Mouse (Mus musculus) splenic B cell, adult 2 months (primary cell): Measurements from ENCODE around the gene Gm13290.
"Not testable (repeated sequence)": the region's sequence is repeated elsewhere in the genome, so short reads cannot be mapped to it uniquely, and the experiment has no call there.

ENCODE experiments used
- DNase-seq: peaks from one replicate; pipeline ENCODE4 v3.0.0-alpha.2; 2011; ENCODE audit warnings: low read depth, low spot score
- H3K27me3 ChIP-seq: 2 replicates; pipeline ENCODE4 v1.6.1; 2012; ENCODE audit warnings: mild to moderate bottlenecking, low read length, moderate library complexity, mixed read lengths; ENCODE audit not compliant: control insufficient read depth, poor library complexity, insufficient read depth, severe bottlenecking
- H3K36me3 ChIP-seq: 2 replicates; pipeline ENCODE4 v1.6.1; 2012; ENCODE audit warnings: mild to moderate bottlenecking, low read length, moderate library complexity, mixed read lengths; ENCODE audit not compliant: control insufficient read depth, poor library complexity, insufficient read depth, severe bottlenecking

Gene Gm13290

GRCm38 (mm10) chr4:88773534-88773933 lies at the start of gene Gm13290:
Gene Gm13290 (plus strand): TSS chr4:88773834.
- not testable (repeated sequence) for H3K36me3 ChIP-seq, H3K27me3 ChIP-seq, DNase-seq

- Histone ChIP-seq H3K27me3 (no peaks in the 10 kb centered on the region), H3K36me3 (no peaks in the 10 kb centered on the region)
- peak; percentile 48 for DNase-seq
These were observed 46.9 kb upstream of the Gm13290 start for GRCm38 (mm10) chr4:88726727-88727126.

GRCm38 (mm10) chr4:88727324-88727723 lies 46.3 kb upstream of the Gm13290 start:
- DNase-seq = peak; percentile 71
- no peaks in the 10 kb centered on the region for H3K27me3 ChIP-seq
- no peaks in the 10 kb centered on the region for H3K36me3 ChIP-seq

DNA sequence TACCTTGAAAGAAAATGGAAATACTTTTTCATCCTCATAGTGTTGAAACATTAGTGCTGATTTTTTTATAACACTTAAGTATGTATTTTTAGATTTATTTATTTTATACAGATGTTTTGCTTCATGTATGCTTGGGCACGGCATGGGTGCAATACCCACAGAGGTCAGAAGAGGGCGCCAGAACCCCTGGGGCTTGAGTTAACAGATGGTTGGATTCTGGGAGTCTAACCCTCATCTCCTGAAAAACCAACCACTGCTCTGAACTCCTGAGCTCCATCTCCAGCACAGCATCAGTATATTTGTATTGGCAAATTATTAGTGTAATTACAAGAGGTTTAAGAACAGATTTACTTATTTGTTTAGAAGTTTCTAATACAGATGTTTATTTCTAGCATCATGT lies 35.2 kb upstream of the Gm13290 start:
- peak; percentile 85 for DNase-seq
- no peaks in the 10 kb centered on the region for H3K36me3 ChIP-seq
- H3K27me3 ChIP-seq = no peaks in the 10 kb centered on the region; the same call in 1 of the 2 replicates

- no peak for DNase-seq
- H3K36me3 ChIP-seq = no peaks in the 10 kb centered on the region
- H3K27me3 ChIP-seq = no peaks in the 10 kb centered on the region; the same call in 1 of the 2 replicates
These were observed 34.6 kb upstream of the Gm13290 start for GRCm38 (mm10) chr4:88739036-88739435.

DNA sequence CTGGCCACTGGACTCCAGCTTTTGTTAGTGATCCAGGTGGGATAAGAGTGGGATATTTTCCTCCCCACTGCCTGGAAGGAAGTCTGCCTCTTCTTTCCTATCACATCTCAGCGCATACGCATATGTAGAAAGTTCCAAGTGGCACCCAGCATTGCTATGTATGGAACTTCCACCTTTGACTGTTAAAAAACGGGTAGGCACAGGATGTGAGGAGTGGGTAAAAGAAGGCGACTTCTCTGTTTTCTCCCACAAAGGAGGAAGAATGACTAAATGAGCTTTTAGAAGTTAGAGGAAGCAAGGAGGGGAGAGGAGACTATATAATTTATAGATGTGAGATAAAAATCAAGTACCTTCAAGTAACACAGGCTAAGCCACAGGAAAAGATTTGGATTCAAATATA lies 32.2 kb upstream of the Gm13290 start:
- DNase-seq = no peak
- Histone ChIP-seq H3K27me3 (no peaks in the 10 kb centered on the region; the same call in 1 of the 2 replicates), H3K36me3 (no peaks in the 10 kb centered on the region)

- no peaks in the 10 kb centered on the region for H3K36me3 ChIP-seq
- H3K27me3 ChIP-seq = no peaks in the 10 kb centered on the region; the same call in 1 of the 2 replicates
- DNase-seq = no peak
These were observed 30.8 kb upstream of the Gm13290 start for GRCm38 (mm10) chr4:88742771-88743371.

- DNase-seq = no peak
- no peaks in the 10 kb centered on the region for H3K36me3 ChIP-seq
- H3K27me3 ChIP-seq = no peaks in the 10 kb centered on the region; the same call in 1 of the 2 replicates
These were observed 29.4 kb upstream of the Gm13290 start for GRCm38 (mm10) chr4:88744207-88744606.

- H3K36me3 ChIP-seq = no peaks in the 10 kb centered on the region
- H3K27me3 ChIP-seq = no peaks in the 10 kb centered on the region
- no peak for DNase-seq
These were observed 23.7 kb upstream of the Gm13290 start for GRCm38 (mm10) chr4:88749926-88750325.

DNA sequence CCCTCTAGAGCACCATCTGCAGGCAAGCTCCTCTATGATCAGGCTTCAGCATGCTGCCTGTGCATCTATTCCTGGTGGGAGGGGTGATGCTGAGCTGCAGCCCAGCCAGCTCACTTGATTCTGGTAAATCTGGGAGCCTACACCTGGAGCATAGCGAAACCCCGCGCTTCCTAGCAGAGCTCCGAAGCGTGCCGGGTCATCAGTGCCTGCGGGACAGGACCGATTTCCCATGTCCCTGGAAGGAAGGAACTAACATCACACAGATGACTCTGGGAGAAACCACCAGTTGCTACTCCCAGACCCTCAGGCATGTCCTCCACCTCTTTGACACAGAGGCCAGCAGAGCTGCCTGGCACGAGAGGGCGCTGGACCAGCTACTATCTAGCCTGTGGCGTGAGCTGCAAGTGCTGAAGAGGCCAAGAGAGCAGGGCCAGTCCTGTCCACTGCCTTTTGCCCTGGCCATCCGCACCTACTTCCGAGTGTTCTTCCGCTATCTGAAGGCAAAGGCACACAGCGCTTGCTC lies 18.8 kb upstream of the Gm13290 start, which contains the start of gene Gm13271:
Gm13271 (plus strand) TSS at position 51 of the 523 bp plus-strand sequence.
- not testable (repeated sequence) for H3K36me3 ChIP-seq, DNase-seq, H3K27me3 ChIP-seq

GRCm38 (mm10) chr4:88756581-88757513 lies 16.8 kb upstream of the Gm13290 start:
- DNase-seq = peak; percentile 34
- H3K27me3 ChIP-seq, H3K36me3 ChIP-seq: not testable (repeated sequence)

DNA sequence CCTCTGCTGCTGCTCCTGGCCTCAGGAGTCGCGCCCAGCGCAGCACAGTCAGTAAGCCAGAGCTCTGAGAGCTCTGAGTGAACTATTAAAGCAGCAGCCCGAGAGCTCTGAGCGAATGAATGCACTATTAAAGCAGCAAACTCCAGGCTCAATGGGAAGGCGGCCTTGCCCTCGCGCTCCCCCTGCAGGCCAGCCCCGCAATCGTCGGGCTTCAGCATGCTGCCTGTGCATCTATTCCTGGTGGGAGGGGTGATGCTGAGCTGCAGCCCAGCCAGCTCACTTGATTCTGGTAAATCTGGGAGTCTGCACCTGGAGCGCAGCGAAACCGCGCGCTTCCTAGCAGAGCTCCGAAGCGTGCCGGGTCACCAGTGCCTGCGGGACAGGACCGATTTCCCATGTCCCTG lies 16.0 kb upstream of the Gm13290 start:
- not testable (repeated sequence) for H3K27me3 ChIP-seq, H3K36me3 ChIP-seq
- peak; percentile 92 for DNase-seq

DNA sequence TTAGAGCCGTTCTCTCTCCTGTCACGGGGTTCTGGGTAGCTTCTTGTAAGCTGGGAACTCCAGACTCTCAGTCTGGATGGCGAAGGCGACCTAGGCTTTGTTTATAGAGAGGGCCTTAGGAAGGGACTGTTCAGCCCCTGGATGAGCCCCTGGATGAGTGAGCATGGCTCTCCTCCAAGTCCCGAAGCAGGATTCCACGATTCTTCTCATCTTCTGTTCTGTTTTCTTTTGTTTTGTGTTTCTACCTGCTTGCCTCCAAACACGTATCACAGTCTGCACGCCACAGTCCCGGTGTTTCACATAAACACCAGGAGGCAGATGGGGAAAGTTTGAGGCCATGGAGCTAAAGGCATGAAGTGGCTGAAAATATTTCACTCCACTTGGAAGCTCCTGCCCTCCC lies 14.9 kb upstream of the Gm13290 start:
- DNase-seq, H3K27me3 ChIP-seq, H3K36me3 ChIP-seq: not testable (repeated sequence)

DNA sequence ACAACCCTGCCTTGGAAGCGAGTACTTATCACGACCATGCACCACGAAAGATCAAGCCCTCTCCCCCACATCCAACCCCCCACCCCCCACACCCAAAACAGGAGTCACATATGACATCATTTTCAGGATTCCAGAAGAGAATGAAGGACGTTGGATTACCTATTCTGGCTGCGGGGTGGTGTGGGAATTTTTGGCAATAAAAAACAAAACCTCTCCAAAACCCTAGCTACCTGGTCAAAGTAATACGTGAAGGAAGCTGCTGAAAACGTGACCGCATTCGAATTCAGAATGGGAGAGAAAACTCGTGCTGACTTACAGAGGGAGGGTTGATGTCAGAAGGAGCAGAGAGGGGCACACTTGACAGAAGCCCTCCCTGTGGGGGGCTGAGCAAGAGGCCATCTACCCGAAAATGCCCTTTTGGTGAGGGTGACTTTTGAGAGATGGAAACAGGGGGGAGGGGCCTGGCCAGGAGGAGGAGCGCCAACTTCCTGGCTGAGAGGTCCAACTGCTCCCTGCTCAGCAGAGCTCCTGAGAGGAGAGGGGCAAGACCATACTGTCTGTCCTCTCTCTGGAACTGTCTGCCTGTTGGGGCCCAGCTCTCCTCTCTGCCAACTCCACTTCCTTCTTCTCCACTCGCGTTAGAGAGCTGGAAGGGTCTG lies 13.9 kb upstream of the Gm13290 start, which contains the start of gene Gm13283:
Gm13283 (plus strand) TSS at position 510 of the 659 bp plus-strand sequence.
- DNase-seq, H3K27me3 ChIP-seq, H3K36me3 ChIP-seq: not testable (repeated sequence)
